Mouse (Mus musculus): Measurements from ENCODE around the gene Mef2d. TPM values are rescaled to one million over a fixed set of nuclear protein-coding genes. Genes with fewer than 3 reads are reported as not detected.
A peak's percentile ranks its signal among the peaks of the same experiment; 100 is the strongest.

Gene Mef2d
- polyA plus RNA-seq, 1 experiment: 119 TPM

- H3K36me3 ChIP-seq (ENCODE audit: control insufficient read depth, insufficient read depth, low read length): no peaks in the 10 kb centered on the region
- no peak for DNase-seq (ENCODE audit: low read depth in 1 of 2, low spot score in 2 of 2)
- WGBS: 27% methylated on average over 2 of the region's 2 CpGs
- TF ChIP-seq POLR2A (IDR thresholded peaks at IDR 0.05; ENCODE audit: low read depth, low read length) (no peak), CTCF (IDR thresholded peaks at IDR 0.05; ENCODE audit: extremely low read depth, insufficient read depth, insufficient read length, insufficient replicate concordance) (no peak)
- H3K4me1 ChIP-seq (ENCODE audit: control insufficient read depth, insufficient read depth, insufficient read length): peaks cover 11% of the 10 kb centered on the region
- H3K27ac ChIP-seq (ENCODE audit: insufficient read depth, low read length): no peak overlapping the region
- peaks cover 50% of the 10 kb centered on the region for H3K27me3 ChIP-seq (ENCODE audit: control insufficient read depth, insufficient read depth, low read length)
- H3K4me3 ChIP-seq (ENCODE audit: extremely low read depth, insufficient read depth, insufficient read length): no peak overlapping the region
Observed at GRCm38 (mm10) chr3:88210121-88210520, 67.9 kb downstream of the Mef2d start.

GRCm38 (mm10) chr3:88210918-88211317 lies 68.7 kb downstream of the Mef2d start:
- no peak overlapping the region for H3K27ac ChIP-seq (ENCODE audit: insufficient read depth, low read length)
- no peak for DNase-seq (ENCODE audit: low read depth in 1 of 2, low spot score in 2 of 2)
- no peaks in the 10 kb centered on the region for H3K36me3 ChIP-seq (ENCODE audit: control insufficient read depth, insufficient read depth, low read length)
- TF ChIP-seq POLR2A (IDR thresholded peaks at IDR 0.05; ENCODE audit: low read depth, low read length) (no peak), CTCF (IDR thresholded peaks at IDR 0.05; ENCODE audit: extremely low read depth, insufficient read depth, insufficient read length, insufficient replicate concordance) (no peak)
- H3K27me3 ChIP-seq (ENCODE audit: control insufficient read depth, insufficient read depth, low read length): peaks cover 54% of the 10 kb centered on the region
- 24% methylated on average over 2 of the region's 2 CpGs for WGBS
- peaks cover 15% of the 10 kb centered on the region for H3K4me1 ChIP-seq (ENCODE audit: control insufficient read depth, insufficient read depth, insufficient read length)
- H3K4me3 ChIP-seq (ENCODE audit: extremely low read depth, insufficient read depth, insufficient read length): no peak overlapping the region

- Histone ChIP-seq H3K36me3 (ENCODE audit: control insufficient read depth, insufficient read depth, low read length) (no peaks in the 10 kb centered on the region), H3K27me3 (ENCODE audit: control insufficient read depth, insufficient read depth, low read length) (peaks cover 52% of the 10 kb centered on the region), H3K4me1 (ENCODE audit: control insufficient read depth, insufficient read depth, insufficient read length) (peaks cover 15% of the 10 kb centered on the region), H3K27ac (ENCODE audit: insufficient read depth, low read length) (no peak overlapping the region), H3K4me3 (ENCODE audit: extremely low read depth, insufficient read depth, insufficient read length) (no peak overlapping the region)
- TF ChIP-seq CTCF (IDR thresholded peaks at IDR 0.05; ENCODE audit: extremely low read depth, insufficient read depth, insufficient read length, insufficient replicate concordance) (no peak), POLR2A (IDR thresholded peaks at IDR 0.05; ENCODE audit: low read depth, low read length) (no peak)
- no peak for DNase-seq (ENCODE audit: low read depth in 1 of 2, low spot score in 2 of 2)
- 15% methylated on average over 1 of the region's 1 CpGs for WGBS
Observed at GRCm38 (mm10) chr3:88212356-88212755, 70.2 kb downstream of the Mef2d start.

GRCm38 (mm10) chr3:88213019-88213418 lies 70.8 kb downstream of the Mef2d start:
- no peak overlapping the region for H3K27ac ChIP-seq (ENCODE audit: insufficient read depth, low read length)
- TF ChIP-seq POLR2A (IDR thresholded peaks at IDR 0.05; ENCODE audit: low read depth, low read length) (no peak), CTCF (IDR thresholded peaks at IDR 0.05; ENCODE audit: extremely low read depth, insufficient read depth, insufficient read length, insufficient replicate concordance) (no peak)
- H3K36me3 ChIP-seq (ENCODE audit: control insufficient read depth, insufficient read depth, low read length): no peaks in the 10 kb centered on the region
- H3K27me3 ChIP-seq (ENCODE audit: control insufficient read depth, insufficient read depth, low read length): peaks cover 49% of the 10 kb centered on the region
- 6% methylated on average over 2 of the region's 2 CpGs for WGBS
- H3K4me3 ChIP-seq (ENCODE audit: extremely low read depth, insufficient read depth, insufficient read length): no peak overlapping the region
- DNase-seq (ENCODE audit: low read depth in 1 of 2, low spot score in 2 of 2): no peak
- peaks cover 15% of the 10 kb centered on the region for H3K4me1 ChIP-seq (ENCODE audit: control insufficient read depth, insufficient read depth, insufficient read length)

GRCm38 (mm10) chr3:88214197-88214938 lies 72.2 kb downstream of the Mef2d start:
- WGBS: 7% methylated on average over 42 of the region's 42 CpGs

GRCm38 (mm10) chr3:88214971-88215552 lies 72.9 kb downstream of the Mef2d start:
- Histone ChIP-seq H3K36me3 (ENCODE audit: control insufficient read depth, insufficient read depth, low read length) (no peaks in the 10 kb centered on the region), H3K27me3 (ENCODE audit: control insufficient read depth, insufficient read depth, low read length) (peaks cover 42% of the 10 kb centered on the region), H3K4me3 (ENCODE audit: extremely low read depth, insufficient read depth, insufficient read length) (peak overlapping the region; percentile 47; the same call in 1 of the 2 replicates), H3K27ac (ENCODE audit: insufficient read depth, low read length) (no peak overlapping the region), H3K4me1 (ENCODE audit: control insufficient read depth, insufficient read depth, insufficient read length) (peaks cover 15% of the 10 kb centered on the region)
- no peak for DNase-seq (ENCODE audit: low read depth in 1 of 2, low spot score in 2 of 2)
- TF ChIP-seq POLR2A (IDR thresholded peaks at IDR 0.05; ENCODE audit: low read depth, low read length): no peak
- no peak for TF ChIP-seq CTCF (IDR thresholded peaks at IDR 0.05; ENCODE audit: extremely low read depth, insufficient read depth, insufficient read length, insufficient replicate concordance)
- WGBS: 1% methylated on average over 48 of the region's 48 CpGs

More at GRCm38 (mm10) chr3:88214197-88214938, 72.2 kb downstream of the Mef2d start:
- TF ChIP-seq POLR2A (IDR thresholded peaks at IDR 0.05; ENCODE audit: low read depth, low read length) (no peak), CTCF (IDR thresholded peaks at IDR 0.05; ENCODE audit: extremely low read depth, insufficient read depth, insufficient read length, insufficient replicate concordance) (no peak)
- H3K36me3 ChIP-seq (ENCODE audit: control insufficient read depth, insufficient read depth, low read length): no peaks in the 10 kb centered on the region
- H3K4me3 ChIP-seq (ENCODE audit: extremely low read depth, insufficient read depth, insufficient read length): peak overlapping the region; percentile 26; the same call in 1 of the 2 replicates
- H3K27me3 ChIP-seq (ENCODE audit: control insufficient read depth, insufficient read depth, low read length): peaks cover 47% of the 10 kb centered on the region
- H3K27ac ChIP-seq (ENCODE audit: insufficient read depth, low read length): no peak overlapping the region
- no peak for DNase-seq (ENCODE audit: low read depth in 1 of 2, low spot score in 2 of 2)
- peaks cover 15% of the 10 kb centered on the region for H3K4me1 ChIP-seq (ENCODE audit: control insufficient read depth, insufficient read depth, insufficient read length)

- Histone ChIP-seq H3K4me1 (ENCODE audit: control insufficient read depth, insufficient read depth, insufficient read length) (peaks cover 15% of the 10 kb centered on the region), H3K4me3 (ENCODE audit: extremely low read depth, insufficient read depth, insufficient read length) (peak overlapping the region; percentile 47), H3K27ac (ENCODE audit: insufficient read depth, low read length) (no peak overlapping the region), H3K36me3 (ENCODE audit: control insufficient read depth, insufficient read depth, low read length) (no peaks in the 10 kb centered on the region), H3K27me3 (ENCODE audit: control insufficient read depth, insufficient read depth, low read length) (peaks cover 40% of the 10 kb centered on the region)
- WGBS: 3% methylated on average over 23 of the region's 23 CpGs
- no peak for DNase-seq (ENCODE audit: low read depth in 1 of 2, low spot score in 2 of 2)
- TF ChIP-seq CTCF (IDR thresholded peaks at IDR 0.05; ENCODE audit: extremely low read depth, insufficient read depth, insufficient read length, insufficient replicate concordance): no peak
- TF ChIP-seq POLR2A (IDR thresholded peaks at IDR 0.05; ENCODE audit: low read depth, low read length): no peak
Observed at GRCm38 (mm10) chr3:88215553-88216004, 73.4 kb downstream of the Mef2d start.

Measured in spleen, adult 2 months (tissue).